Mouse (Mus musculus) ovary, postnatal 10 days (tissue): Measurements from ENCODE around the gene Stn1.
"Not testable (repeated sequence)": the region's sequence is repeated elsewhere in the genome, so short reads cannot be mapped to it uniquely, and the experiment has no call there.

Experiments
- DNase-seq: peaks from one replicate; pipeline ENCODE4 v3.0.0; 2022; ENCODE audit warnings: low spot score

Stn1 gene

DNA sequence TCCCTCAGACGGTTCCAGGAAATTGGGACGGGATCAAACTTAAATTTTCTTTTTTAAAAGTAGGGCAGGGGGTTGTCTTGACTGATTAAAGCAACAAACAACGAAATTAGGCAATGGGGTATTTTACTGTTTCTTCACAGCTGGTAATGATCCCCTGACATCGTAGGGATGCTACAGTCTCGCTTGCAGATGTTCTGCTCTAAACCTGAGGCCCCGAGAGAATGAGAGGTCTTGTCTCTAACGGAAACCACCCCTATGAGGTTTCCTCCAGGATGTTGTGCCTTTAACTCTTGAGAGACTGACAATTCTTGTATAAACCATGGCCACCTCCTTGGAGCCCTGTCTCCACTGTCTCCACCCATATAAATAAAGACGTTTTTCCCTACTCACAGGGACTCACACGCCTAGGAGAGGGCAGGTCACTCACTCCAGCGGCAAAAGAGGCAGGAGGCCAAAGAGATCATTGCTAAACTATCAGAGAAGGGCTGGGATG lies at the start of gene Stn1:
Gene Stn1, minus strand, starts transcription at position 208 of the 493 bp plus-strand sequence.
- no peak for DNase-seq

- DNase-seq: no peak
Measured at GRCm38 (mm10) chr19:47587009-47587408, 49.7 kb upstream of the Stn1 start.

DNA sequence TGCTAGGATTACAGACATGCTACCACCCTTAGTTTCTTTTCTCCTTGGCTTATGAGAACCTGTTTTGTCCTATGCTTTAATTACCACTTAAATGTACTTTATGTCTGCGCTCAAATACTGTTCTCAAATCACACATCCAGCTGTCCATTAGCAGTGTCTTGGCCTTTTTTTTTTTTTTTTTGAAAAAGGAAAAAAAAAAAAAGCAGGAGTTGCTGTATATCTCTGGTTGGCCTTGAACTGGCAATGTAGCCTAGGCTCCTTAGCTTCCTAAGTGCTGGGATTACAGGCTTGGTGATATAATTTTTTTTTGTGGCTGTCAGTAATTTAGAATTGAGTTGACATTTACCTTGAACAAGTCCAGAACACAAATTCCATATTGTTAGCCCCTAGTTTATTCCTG lies 48.5 kb upstream of the Stn1 start:
- DNase-seq: no peak

DNA sequence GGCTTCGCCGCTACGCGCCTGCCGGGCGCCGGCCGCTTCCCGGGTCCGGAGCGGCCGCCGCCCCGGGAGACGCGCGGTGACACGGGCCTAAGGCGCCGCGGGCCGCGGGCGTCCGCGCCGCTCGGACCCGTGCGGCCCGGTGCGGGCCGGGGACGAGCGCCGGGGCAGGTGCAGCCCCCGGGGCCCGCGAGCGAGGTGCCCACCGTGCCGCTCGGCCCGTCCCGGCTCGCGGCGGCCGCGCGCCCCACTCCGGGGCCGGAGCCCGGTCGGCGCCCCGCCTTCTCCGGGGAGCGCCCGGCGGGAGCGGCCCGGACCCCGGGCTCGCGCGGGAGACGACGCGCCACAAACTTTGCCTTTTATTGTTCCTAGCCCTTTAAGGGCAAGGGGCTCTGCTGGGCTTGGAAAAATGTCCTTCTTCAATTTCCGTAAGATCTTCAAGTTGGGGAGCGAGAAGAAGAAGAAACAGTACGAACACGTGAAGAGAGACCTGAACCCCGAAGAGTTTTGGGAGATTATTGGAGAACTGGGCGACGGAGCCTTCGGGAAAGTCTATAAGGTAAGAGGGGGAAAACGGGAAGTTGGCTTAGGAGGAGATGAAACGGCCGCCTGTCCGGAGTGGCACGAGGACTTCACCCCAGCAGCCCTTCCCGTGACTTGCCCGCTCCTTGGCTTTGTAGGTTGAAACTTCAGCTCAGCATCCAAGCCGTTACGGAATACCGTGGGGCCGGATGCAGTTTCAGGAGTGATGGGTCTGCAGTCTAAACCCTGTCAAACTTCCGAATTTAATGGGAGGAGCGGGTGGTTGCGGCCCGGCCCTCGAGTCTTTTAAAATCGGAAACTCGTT lies 42.7 kb upstream of the Stn1 start:
- DNase-seq: no peak

DNA sequence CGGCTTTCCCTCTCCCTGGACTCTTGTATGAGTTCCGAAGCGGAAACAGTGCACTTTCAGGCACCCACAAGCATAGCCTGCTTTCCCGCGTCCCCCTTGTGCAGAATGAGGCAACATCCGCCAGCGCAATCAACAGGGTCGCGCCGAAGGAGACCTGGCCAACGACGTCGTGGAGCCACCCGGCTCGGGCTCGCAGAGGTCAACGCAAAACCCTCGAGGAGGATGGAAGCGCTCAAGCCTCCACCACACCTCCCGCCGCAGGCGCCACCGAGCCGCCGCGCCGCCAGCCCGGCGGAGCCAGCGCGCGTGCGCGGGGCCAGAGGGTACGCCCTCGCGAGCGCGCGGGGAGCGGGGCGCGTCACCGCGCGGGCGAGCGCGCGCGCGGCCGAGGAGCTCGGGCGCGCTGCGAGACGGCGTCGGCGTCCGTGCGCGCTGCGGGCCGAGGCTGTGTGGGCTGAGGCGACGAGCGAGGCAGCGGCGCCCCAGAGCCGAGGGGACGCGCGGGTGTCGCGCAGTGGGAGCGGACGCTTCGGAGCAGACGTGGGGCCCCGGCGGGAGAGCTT lies 42.0 kb upstream of the Stn1 start, which contains the start of gene Slk:
Gene Slk, plus strand, starts transcription at position 454 of the 563 bp plus-strand sequence.
- peak; percentile 62 for DNase-seq

DNA sequence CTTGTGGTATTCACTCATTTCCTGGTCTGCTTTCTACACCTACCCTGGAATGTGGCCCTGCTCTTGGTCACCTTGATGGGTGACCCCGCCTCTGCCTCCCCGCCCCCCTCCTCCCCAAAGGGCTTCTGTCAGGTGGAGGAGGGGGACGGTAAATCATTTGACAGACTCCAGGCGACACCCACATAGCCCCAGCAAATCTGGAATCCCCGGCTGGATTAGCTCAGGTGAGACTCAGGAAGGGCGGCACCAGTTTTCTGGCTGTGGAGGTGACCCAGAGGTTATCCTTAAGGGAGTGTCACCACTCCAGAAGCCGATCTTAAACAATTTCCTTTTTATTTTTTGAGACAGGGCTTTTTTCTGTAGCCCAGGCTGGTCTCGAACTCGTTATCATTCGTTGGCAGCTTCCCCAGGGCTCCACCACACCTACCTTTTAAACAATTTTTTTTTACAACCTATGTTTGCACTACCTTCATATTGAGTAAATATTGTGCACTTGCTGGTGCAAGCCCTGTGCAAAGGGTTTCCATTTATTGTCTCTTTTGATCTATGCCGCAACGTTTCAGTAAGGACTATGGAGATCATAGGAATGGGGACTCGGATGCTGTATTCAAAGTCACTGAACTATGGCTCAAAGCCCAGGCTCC lies 41.4 kb upstream of the Stn1 start:
- DNase-seq: no peak

DNA sequence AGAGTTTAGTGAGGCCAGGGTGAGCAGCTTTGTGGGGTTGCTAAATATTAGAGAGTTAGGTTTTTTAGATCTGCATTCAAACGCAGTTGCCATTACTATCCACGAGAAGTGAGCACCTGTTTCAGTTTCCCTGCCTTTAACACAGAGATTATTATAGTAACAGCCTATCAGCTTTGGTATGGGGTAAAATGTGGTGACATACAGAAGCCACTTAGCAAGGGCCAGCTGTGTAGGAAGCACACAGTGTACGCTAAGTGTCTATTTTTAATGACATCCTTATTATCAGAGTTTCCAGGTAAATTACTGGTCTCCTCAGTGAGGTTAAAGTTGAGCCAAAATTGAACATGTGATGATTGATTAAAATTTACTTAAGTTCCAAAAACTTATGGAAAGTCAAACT lies 36.4 kb upstream of the Stn1 start:
- DNase-seq: no peak

GRCm38 (mm10) chr19:47571981-47572380 lies 34.7 kb upstream of the Stn1 start:
- DNase-seq: not testable (repeated sequence)

GRCm38 (mm10) chr19:47570042-47570441 lies 32.7 kb upstream of the Stn1 start:
- DNase-seq: no peak

DNA sequence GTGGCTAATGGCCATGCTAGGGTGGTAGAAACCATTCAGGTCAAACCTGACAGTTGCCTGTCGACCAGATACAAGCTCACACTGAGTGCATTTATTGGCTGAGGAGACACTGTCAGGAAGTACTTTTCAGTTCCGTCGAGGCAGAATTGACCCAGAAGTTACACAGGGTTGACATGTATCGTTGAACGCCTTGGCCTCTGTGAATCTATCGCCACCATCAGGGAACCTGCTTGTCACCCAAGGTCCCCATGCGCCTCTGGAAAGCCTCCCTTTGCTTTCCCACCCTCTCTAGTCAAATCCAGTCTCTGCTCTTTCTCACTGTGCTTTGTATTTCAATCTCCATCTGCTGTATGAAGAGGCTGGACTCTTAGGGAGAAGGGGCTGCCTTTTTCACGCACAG lies 28.7 kb upstream of the Stn1 start:
- DNase-seq: no peak

- DNase-seq: no peak
Measured at GRCm38 (mm10) chr19:47565031-47565654, 27.8 kb upstream of the Stn1 start.

DNA sequence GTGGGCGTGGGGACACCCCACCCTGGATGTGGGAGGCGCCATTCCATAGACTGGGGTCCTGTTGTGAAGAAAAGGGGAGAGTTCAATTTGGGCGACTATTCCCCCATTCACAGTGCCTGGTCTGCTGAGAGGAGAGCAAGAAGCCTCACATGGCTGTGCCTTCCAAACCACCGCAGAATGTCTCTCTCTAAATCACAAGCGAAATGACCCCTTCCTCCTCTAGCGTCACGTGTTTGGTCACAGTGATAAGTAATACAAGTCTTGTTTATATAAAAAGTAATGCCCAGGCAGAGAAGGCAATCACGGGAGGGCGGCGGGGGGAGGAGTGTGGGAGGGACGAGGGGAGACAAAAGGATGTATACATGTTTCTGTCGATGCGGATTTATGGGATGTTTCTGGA lies 26.4 kb upstream of the Stn1 start:
- DNase-seq: no peak

GRCm38 (mm10) chr19:47561996-47562441 lies 24.7 kb upstream of the Stn1 start:
- no peak for DNase-seq

- DNase-seq: no peak
Measured at GRCm38 (mm10) chr19:47560544-47561161, 23.3 kb upstream of the Stn1 start.

- DNase-seq: no peak
Measured at GRCm38 (mm10) chr19:47559751-47560512, 22.6 kb upstream of the Stn1 start.

- no peak for DNase-seq
Measured at GRCm38 (mm10) chr19:47559145-47559544, 21.8 kb upstream of the Stn1 start.

DNA sequence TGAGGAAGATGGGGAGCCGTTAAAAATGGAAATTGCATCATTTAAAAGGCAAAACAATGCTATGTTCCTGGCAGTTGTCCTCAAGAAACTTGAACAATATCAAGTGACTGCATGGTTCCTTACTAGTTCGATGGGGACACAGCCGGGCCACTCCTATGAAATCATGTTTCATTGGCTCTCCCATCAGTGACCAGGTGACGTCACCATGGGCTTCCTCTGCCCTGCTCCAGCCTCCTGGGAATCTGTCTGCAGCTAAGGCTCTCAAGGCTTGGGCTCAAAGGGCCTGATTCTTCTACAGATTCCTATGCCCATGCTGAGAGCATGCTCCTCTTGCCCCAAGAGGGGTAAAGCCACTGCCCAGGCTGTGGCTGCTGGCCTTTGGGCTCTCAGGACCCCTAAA lies 12.3 kb upstream of the Stn1 start:
- no peak for DNase-seq

- DNase-seq: no peak
Measured at GRCm38 (mm10) chr19:47549174-47549573, 11.9 kb upstream of the Stn1 start.

DNA sequence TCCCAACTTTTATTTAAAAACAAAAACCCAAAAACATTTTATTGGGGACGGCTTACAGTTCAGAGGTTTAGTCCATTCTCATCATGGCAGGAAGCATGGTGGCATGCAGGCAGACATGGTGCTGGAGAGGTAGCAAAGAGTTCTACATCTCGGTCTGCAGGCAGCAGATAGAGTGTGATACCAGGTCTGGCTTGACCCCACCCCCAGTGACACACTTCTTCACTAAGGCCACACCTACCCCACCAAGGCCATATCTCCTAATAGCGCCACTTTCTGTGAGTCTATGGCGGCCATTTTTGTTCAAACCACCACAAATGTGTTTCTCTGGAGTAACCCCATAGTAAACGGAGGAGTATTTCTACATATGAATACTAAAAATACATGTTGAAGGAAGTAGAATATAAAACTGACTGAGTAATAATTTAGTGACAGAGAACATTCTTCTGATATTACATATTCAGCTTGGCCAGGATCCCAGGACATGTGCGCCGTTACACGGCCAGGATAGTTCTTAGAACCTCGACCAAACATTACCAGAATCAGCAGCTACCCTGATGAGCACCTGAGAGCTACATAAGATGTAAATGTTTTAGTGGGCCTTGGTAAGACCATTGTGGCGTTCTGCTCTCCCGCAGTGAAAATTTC lies 11.2 kb upstream of the Stn1 start:
- no peak for DNase-seq

DNA sequence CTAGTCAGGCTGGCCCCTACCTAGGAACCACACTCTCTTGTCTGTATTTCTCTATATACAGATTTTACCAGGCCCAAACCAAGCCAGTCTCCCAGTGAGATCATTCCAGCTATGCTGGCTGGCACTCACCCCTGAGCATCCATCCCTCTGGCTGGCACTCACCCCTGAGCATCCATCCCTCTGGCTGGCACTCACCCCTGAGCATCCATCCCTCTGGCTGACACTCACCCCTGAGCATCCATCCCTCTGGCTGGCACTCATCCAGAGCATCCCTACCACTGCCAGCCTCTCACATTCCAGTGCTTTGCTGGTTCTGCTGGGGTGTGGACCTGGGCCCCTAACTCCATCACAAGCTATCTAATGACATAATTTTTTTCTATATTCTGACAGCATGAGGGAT lies 8.2 kb upstream of the Stn1 start:
- no peak for DNase-seq

DNA sequence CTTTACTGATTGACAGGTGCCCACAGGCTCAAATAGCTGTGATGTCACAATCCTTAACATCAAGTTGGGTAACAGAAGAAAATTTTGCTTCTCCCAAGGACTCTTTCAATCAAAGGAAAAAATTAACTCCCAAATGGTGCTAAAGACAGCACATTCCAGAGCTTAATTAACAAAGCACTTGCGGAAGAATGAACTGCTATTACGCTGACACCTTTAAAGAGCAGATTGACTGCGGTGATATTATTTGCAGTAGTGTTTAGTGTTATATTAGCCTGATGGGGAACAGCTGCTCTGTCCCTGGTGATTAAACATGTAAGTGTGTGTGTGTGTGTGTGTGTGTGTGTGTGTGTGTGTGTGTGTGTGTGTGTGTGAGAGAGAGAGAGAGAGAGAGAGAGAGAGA lies 7.7 kb upstream of the Stn1 start:
- DNase-seq: no peak
